In genomic region chr5:76658084-76658934, GRCm38 (mm10) we compare ENCODE assay signal across 8 mouse cellular contexts. TPM values are rescaled to one million over a fixed set of nuclear protein-coding genes. Genes with fewer than 3 reads are reported as not detected.
DNase-seq lines count a peak whose midpoint lies in the region; ATAC-seq and TF ChIP-seq lines count a peak whose summit lies in the region.

No protein-coding gene starts in this region.

- H3K4me3 ChIP-seq in bone marrow macrophage, adult 2 months (ENCODE audit: insufficient read depth, low read length): peak overlapping the region; percentile 58
- peak overlapping the region; percentile 83 for H3K4me3 ChIP-seq in embryonic facial prominence, embryonic 15.5 days (replicated peaks)
- peak overlapping the region; percentile 85 for H3K4me3 ChIP-seq in hindbrain, embryonic 12.5 days
- H3K4me3 ChIP-seq in liver, embryonic 13.5 days (replicated peaks): peak overlapping the region; percentile 89
- H3K4me3 ChIP-seq in neural tube, embryonic 14.5 days (ENCODE audit: low read depth, low read length): peak overlapping the region; percentile 88

- peak overlapping the region; percentile 92 for H3K4me2 ChIP-seq in embryonic facial prominence, embryonic 15.5 days (replicated peaks)
- H3K4me2 ChIP-seq in hindbrain, embryonic 12.5 days (replicated peaks): peak overlapping the region; percentile 78
- peak overlapping the region; percentile 97 for H3K4me2 ChIP-seq in liver, embryonic 13.5 days
- H3K4me2 ChIP-seq in neural tube, embryonic 14.5 days (ENCODE audit: low read depth, low read length): peak overlapping the region; percentile 74

- no peak for TF ChIP-seq POLR2A in bone marrow macrophage, adult 2 months (IDR thresholded peaks at IDR 0.05; ENCODE audit: borderline replicate concordance, low read depth, low read length)

- H3K27me3 ChIP-seq in embryonic facial prominence, embryonic 15.5 days: no peaks in the 10 kb centered on the region
- H3K27me3 ChIP-seq in hindbrain, embryonic 12.5 days: no peaks in the 10 kb centered on the region
- H3K27me3 ChIP-seq in liver, embryonic 13.5 days: no peaks in the 10 kb centered on the region
- no peaks in the 10 kb centered on the region for H3K27me3 ChIP-seq in neural tube, embryonic 14.5 days (ENCODE audit: control insufficient read depth, insufficient read depth, low read length)

- peak overlapping the region; percentile 67 for H3K9ac ChIP-seq in embryonic facial prominence, embryonic 15.5 days
- peak overlapping the region; percentile 98 for H3K9ac ChIP-seq in hindbrain, embryonic 12.5 days
- peak overlapping the region; percentile 97 for H3K9ac ChIP-seq in liver, embryonic 13.5 days
- peak overlapping the region; percentile 99 for H3K9ac ChIP-seq in neural tube, embryonic 14.5 days (replicated peaks; ENCODE audit: low read depth, low read length)

- ATAC-seq in embryonic facial prominence, embryonic 15.5 days (ENCODE audit: insufficient number of reproducible peaks, low FRiP score, low TSS enrichment, low read depth): peak; percentile 78
- peak; percentile 86 for ATAC-seq in hindbrain, embryonic 12.5 days (ENCODE audit: low FRiP score)
- ATAC-seq in liver, embryonic 13.5 days (ENCODE audit: low read depth): peak; percentile 95
- ATAC-seq in neural tube, embryonic 14.5 days (ENCODE audit: low read depth): peak; percentile 79

- H3K36me3 ChIP-seq in embryonic facial prominence, embryonic 15.5 days: no peaks in the 10 kb centered on the region
- H3K36me3 ChIP-seq in hindbrain, embryonic 12.5 days: no peaks in the 10 kb centered on the region
- 0 out of 2 replicates have a peak, but pooled peaks cover 4% of the 10 kb centered on the region for H3K36me3 ChIP-seq in liver, embryonic 13.5 days
- no peaks in the 10 kb centered on the region for H3K36me3 ChIP-seq in neural tube, embryonic 14.5 days (ENCODE audit: control insufficient read depth, insufficient read depth, low read length)

- 1% methylated on average over 38 of the region's 38 CpGs for WGBS in embryonic facial prominence, embryonic 15.5 days
- WGBS in hindbrain, embryonic 12.5 days: under 1% methylated on average over 38 of the region's 38 CpGs
- 2% methylated on average over 38 of the region's 38 CpGs for WGBS in liver, embryonic 13.5 days (ENCODE audit: insufficient replicate concordance)
- WGBS in neural tube, embryonic 14.5 days: under 1% methylated on average over 38 of the region's 38 CpGs

- no peaks in the 10 kb centered on the region for H3K9me3 ChIP-seq in embryonic facial prominence, embryonic 15.5 days (replicated peaks)
- no peaks in the 10 kb centered on the region for H3K9me3 ChIP-seq in hindbrain, embryonic 12.5 days (replicated peaks)
- no peaks in the 10 kb centered on the region for H3K9me3 ChIP-seq in liver, embryonic 13.5 days (replicated peaks)
- H3K9me3 ChIP-seq in neural tube, embryonic 14.5 days (ENCODE audit: control insufficient read depth, low read length): no peaks in the 10 kb centered on the region

- DNase-seq in ovary, postnatal 14 days (ENCODE audit: low spot score): peak; percentile 9
- DNase-seq in ovary, postnatal 10 days (ENCODE audit: low spot score): no peak
- DNase-seq in liver, embryonic 13.5 days: peak; percentile 81
- no peak for DNase-seq in natural killer cell, adult 2 months (ENCODE audit: low spot score in 2 of 2)

- TF ChIP-seq CTCF in bone marrow macrophage, adult 2 months (IDR thresholded peaks at IDR 0.05; ENCODE audit: low read depth, low read length): no peak

- no peak overlapping the region for H3K27ac ChIP-seq in bone marrow macrophage, adult 2 months (ENCODE audit: insufficient read depth, low read depth, low read length)
- H3K27ac ChIP-seq in embryonic facial prominence, embryonic 15.5 days (replicated peaks): peak overlapping the region; percentile 81
- peak overlapping the region; percentile 99 for H3K27ac ChIP-seq in hindbrain, embryonic 12.5 days
- H3K27ac ChIP-seq in liver, embryonic 13.5 days: peak overlapping the region; percentile 94
- peak overlapping the region; percentile 98 for H3K27ac ChIP-seq in neural tube, embryonic 14.5 days (ENCODE audit: low read depth, low read length)

- no peaks in the 10 kb centered on the region for H3K4me1 ChIP-seq in bone marrow macrophage, adult 2 months (ENCODE audit: control insufficient read depth, insufficient read depth, low read length)
- H3K4me1 ChIP-seq in embryonic facial prominence, embryonic 15.5 days: peaks cover 9% of the 10 kb centered on the region; the same call in 1 of the 2 replicates
- H3K4me1 ChIP-seq in hindbrain, embryonic 12.5 days: peaks cover 25% of the 10 kb centered on the region
- peaks cover 61% of the 10 kb centered on the region for H3K4me1 ChIP-seq in liver, embryonic 13.5 days (replicated peaks)
- H3K4me1 ChIP-seq in neural tube, embryonic 14.5 days (ENCODE audit: control insufficient read depth, insufficient read depth, low read length): peaks cover 7% of the 10 kb centered on the region; the same call in 1 of the 2 replicates

RNA-seq across cellular contexts. Expression of gene C530008M17Rik, which starts 2.0 kb away (rescaled TPM):
- polyA plus RNA-seq in bone marrow macrophage, adult 2 months (2012; ENCODE audit: insufficient read depth, insufficient read length, missing spikeins): 0.48 and 1.2 TPM in 2 replicates
- polyA plus RNA-seq in embryonic facial prominence, embryonic 15.5 days (2015; fragmentation: Nextera tagmentation; extraction: Ambion mirVana): 16.9 and 17.0 TPM in 2 replicates
- 81.2 and 81.5 TPM in 2 replicates for polyA plus RNA-seq in hindbrain, embryonic 12.5 days (2016; fragmentation: Nextera tagmentation; extraction: Ambion mirVana)
- 7.4 and 7.5 TPM in 2 replicates for polyA plus RNA-seq in liver, embryonic 13.5 days (2015; fragmentation: Nextera tagmentation; extraction: Ambion mirVana)
- 53.8 and 63.6 TPM in 2 replicates for polyA plus RNA-seq in neural tube, embryonic 14.5 days (2014; fragmentation: Nextera tagmentation; extraction: Ambion mirVana)

Comparison
In these comparisons a context has a peak if more than half of its experiments do, and no peak if none do; other contexts are left out.
1. DNase-seq: peak in ovary, postnatal 14 days (single experiment) and liver, embryonic 13.5 days (single experiment); none in ovary, postnatal 10 days (single experiment) and natural killer cell, adult 2 months (0 of 2).
2. Peak in every context shown above with its lines, with median percentiles within 50 percentile points of each other: H3K4me3 ChIP-seq, ATAC-seq, H3K4me2 ChIP-seq and H3K9ac ChIP-seq.